Mouse (Mus musculus): ENCODE data around the gene Gzmd. TPM values are rescaled to one million over a fixed set of nuclear protein-coding genes. Genes with fewer than 3 reads are reported as not detected.

The Gzmd gene
- polyA plus RNA-seq, 2 experiments from 2014 or later, result not detected

Other genes with a start within 250 kb of the Gzmd start
- gene Cbln3, start 248.2 kb downstream of the Gzmd start, polyA plus RNA-seq (2017; shearing (Covaris generic)), result not detected
- gene Khnyn, start 247.7 kb downstream of the Gzmd start, polyA plus RNA-seq (2017; shearing (Covaris generic)), result 10 to 100 TPM; 13.4 to 13.9 TPM
- gene Sdr39u1, start 232.3 kb downstream of the Gzmd start, polyA plus RNA-seq (2017; shearing (Covaris generic)), result 100 to 1,000 TPM in 1 of 2 experiments, 10 to 100 TPM in 1; 88.4 to 115 TPM
- gene Cma1, start 187.9 kb downstream of the Gzmd start, polyA plus RNA-seq (2017; shearing (Covaris generic)), result not detected
- not detected for gene Cma2, start 181.6 kb downstream of the Gzmd start, polyA plus RNA-seq (2017; shearing (Covaris generic))
- gene Mcpt1, start 114.6 kb downstream of the Gzmd start, polyA plus RNA-seq (2017; shearing (Covaris generic)), result not detected
- not detected for gene Mcpt9, start 102.1 kb downstream of the Gzmd start, polyA plus RNA-seq (2017; shearing (Covaris generic))
- not detected for gene Mcpt2, start 90.6 kb downstream of the Gzmd start, polyA plus RNA-seq (2017; shearing (Covaris generic))
- not detected for gene Mcpt4, start 70.3 kb downstream of the Gzmd start, polyA plus RNA-seq (2017; shearing (Covaris generic))
- not detected for gene Mcpt8, start 47.3 kb downstream of the Gzmd start, polyA plus RNA-seq (2017; shearing (Covaris generic))
- not detected for gene Ctsg, start 30.0 kb downstream of the Gzmd start, polyA plus RNA-seq (2017; shearing (Covaris generic))
- not detected for gene Gzme, start 12.0 kb downstream of the Gzmd start, polyA plus RNA-seq (2017; shearing (Covaris generic))
- gene Gzmg, start 27.0 kb upstream of the Gzmd start, polyA plus RNA-seq (2017; shearing (Covaris generic)), result not detected
- gene Gzmn, start 42.0 kb upstream of the Gzmd start, polyA plus RNA-seq (2017; shearing (Covaris generic)), result not detected
- gene Gzmf, start 78.8 kb upstream of the Gzmd start, polyA plus RNA-seq (2017; shearing (Covaris generic)), result under 1 TPM in 1 of 2 experiments, not detected in 1; 0.35 TPM
- gene Gzmc, start 102.0 kb upstream of the Gzmd start, polyA plus RNA-seq (2017; shearing (Covaris generic)), result 1 to 10 TPM; 6.5 to 9.5 TPM
- gene Gzmb, start 129.7 kb upstream of the Gzmd start, polyA plus RNA-seq (2017; shearing (Covaris generic)), result 10 to 100 TPM; 32.6 to 34.9 TPM
- not detected for gene Atp12a, start 232.5 kb upstream of the Gzmd start, polyA plus RNA-seq (2017; shearing (Covaris generic))

Measured in CD4-positive, CD25-positive, alpha-beta regulatory T cell, adult 4 months (primary cell).